Mouse (Mus musculus) megakaryocyte, embryonic 14.5 days (primary cell): ENCODE results near the gene Slain1. TPM values are rescaled to one million over a fixed set of nuclear protein-coding genes. Genes with fewer than 3 reads are reported as not detected.

ENCODE experiments used
- H3K27me3 ChIP-seq: replicated peaks from 2 replicates; pipeline ENCODE3; 2012; ENCODE audit warnings: inconsistent platforms
- H3K36me3 ChIP-seq: replicated peaks from 2 replicates; pipeline ENCODE3; 2012; ENCODE audit warnings: low read length, inconsistent platforms, mixed read lengths
- H3K4me1 ChIP-seq: 2 replicates; pipeline ENCODE4 v1.6.1; 2012; ENCODE audit warnings: inconsistent platforms
- H3K4me3 ChIP-seq: replicated peaks from 2 replicates; pipeline ENCODE3; 2012; ENCODE audit warnings: moderate library complexity, mild to moderate bottlenecking, inconsistent platforms
- H3K9me3 ChIP-seq: 2 replicates; pipeline ENCODE4 v1.6.1; 2012; ENCODE audit warnings: inconsistent platforms
- FLI1 ChIP-seq: IDR thresholded peaks from 2 replicates; pipeline ENCODE4 v1.6.1; 2012; ENCODE audit warnings: low read length, inconsistent platforms, mixed read lengths
- GATA1 ChIP-seq: IDR thresholded peaks from 3 replicates; pipeline ENCODE4 v1.6.1; 2012; ENCODE audit warnings: mixed read lengths, low read length, inconsistent platforms, borderline replicate concordance
- polyA plus RNA-seq: library from polyadenylated mRNA; stranded (reverse); fragments of >175 nt; gene quantifications from 2 replicates; pipeline ENCODE4 v1.2.3, GENCODE M21; 2012; ENCODE audit warnings: low replicate concordance; ENCODE audit not compliant: insufficient read depth

Gene Slain1
- polyA plus RNA-seq, 1 experiment, result 3.8 TPM

- TF ChIP-seq FLI1 (no peak), GATA1 (no peak)
- H3K9me3 ChIP-seq, result no peaks in the 10 kb centered on the region
- no peak overlapping the region for H3K4me3 ChIP-seq
- H3K27me3 ChIP-seq, result peaks cover 26% of the 10 kb centered on the region
- H3K4me1 ChIP-seq, result peaks cover 36% of the 10 kb centered on the region
- no peaks in the 10 kb centered on the region for H3K36me3 ChIP-seq
These were observed 1.3 kb upstream of the Slain1 start for GRCm38 (mm10) chr14:103648623-103649255.

- no peaks in the 10 kb centered on the region for H3K36me3 ChIP-seq
- peaks cover 41% of the 10 kb centered on the region for H3K4me1 ChIP-seq
- no peak overlapping the region for H3K4me3 ChIP-seq
- no peaks in the 10 kb centered on the region for H3K9me3 ChIP-seq
- peaks cover 26% of the 10 kb centered on the region for H3K27me3 ChIP-seq
- TF ChIP-seq FLI1 (no peak), GATA1 (no peak)
These were observed 726 bp upstream of the Slain1 start for GRCm38 (mm10) chr14:103649302-103649701.

GRCm38 (mm10) chr14:103650413-103651101 is 529 bp downstream of the Slain1 start:
- Histone ChIP-seq H3K9me3 (no peaks in the 10 kb centered on the region), H3K27me3 (peaks cover 26% of the 10 kb centered on the region), H3K36me3 (no peaks in the 10 kb centered on the region), H3K4me3 (peak overlapping the region; percentile 93), H3K4me1 (peaks cover 41% of the 10 kb centered on the region)
- no peak for TF ChIP-seq GATA1

GRCm38 (mm10) chr14:103651106-103651505 is 1.1 kb downstream of the Slain1 start:
- TF ChIP-seq FLI1 (no peak), GATA1 (no peak)
- Histone ChIP-seq H3K4me1 (peaks cover 41% of the 10 kb centered on the region), H3K27me3 (peaks cover 26% of the 10 kb centered on the region), H3K9me3 (no peaks in the 10 kb centered on the region), H3K36me3 (no peaks in the 10 kb centered on the region), H3K4me3 (peak overlapping the region; percentile 93)

- no peaks in the 10 kb centered on the region for H3K36me3 ChIP-seq
- peaks cover 41% of the 10 kb centered on the region for H3K4me1 ChIP-seq
- H3K4me3 ChIP-seq, result peak overlapping the region; percentile 93
- no peak for TF ChIP-seq GATA1
- no peak for TF ChIP-seq FLI1
- H3K9me3 ChIP-seq, result no peaks in the 10 kb centered on the region
- H3K27me3 ChIP-seq, result peaks cover 26% of the 10 kb centered on the region
These were observed 1.5 kb downstream of the Slain1 start for GRCm38 (mm10) chr14:103651562-103651961.

- peaks cover 26% of the 10 kb centered on the region for H3K27me3 ChIP-seq
- H3K9me3 ChIP-seq, result no peaks in the 10 kb centered on the region
- peaks cover 45% of the 10 kb centered on the region for H3K4me1 ChIP-seq
- no peak overlapping the region for H3K4me3 ChIP-seq
- TF ChIP-seq GATA1 (no peak), FLI1 (no peak)
- H3K36me3 ChIP-seq, result no peaks in the 10 kb centered on the region
These were observed 2.5 kb downstream of the Slain1 start for GRCm38 (mm10) chr14:103652524-103652923.

GRCm38 (mm10) chr14:103653800-103654199 is 3.8 kb downstream of the Slain1 start:
- no peaks in the 10 kb centered on the region for H3K9me3 ChIP-seq
- no peaks in the 10 kb centered on the region for H3K36me3 ChIP-seq
- H3K4me3 ChIP-seq, result peak overlapping the region; percentile 89
- TF ChIP-seq FLI1 (no peak), GATA1 (no peak)
- peaks cover 46% of the 10 kb centered on the region for H3K4me1 ChIP-seq
- H3K27me3 ChIP-seq, result peaks cover 24% of the 10 kb centered on the region

- H3K4me1 ChIP-seq, result peaks cover 39% of the 10 kb centered on the region
- H3K4me3 ChIP-seq, result no peak overlapping the region
- no peaks in the 10 kb centered on the region for H3K36me3 ChIP-seq
- no peaks in the 10 kb centered on the region for H3K9me3 ChIP-seq
- no peak for TF ChIP-seq GATA1
- no peak for TF ChIP-seq FLI1
- H3K27me3 ChIP-seq, result peaks cover 9% of the 10 kb centered on the region
These were observed 5.4 kb downstream of the Slain1 start for GRCm38 (mm10) chr14:103655448-103655847.

- Histone ChIP-seq H3K9me3 (no peaks in the 10 kb centered on the region), H3K4me3 (no peak overlapping the region), H3K36me3 (no peaks in the 10 kb centered on the region), H3K4me1 (peaks cover 20% of the 10 kb centered on the region), H3K27me3 (no peaks in the 10 kb centered on the region)
- no peak for TF ChIP-seq GATA1
- TF ChIP-seq FLI1, result no peak
These were observed 7.8 kb downstream of the Slain1 start for GRCm38 (mm10) chr14:103657876-103658275.

GRCm38 (mm10) chr14:103663026-103663425 is 13.0 kb downstream of the Slain1 start:
- Histone ChIP-seq H3K4me3 (no peak overlapping the region), H3K36me3 (no peaks in the 10 kb centered on the region), H3K27me3 (no peaks in the 10 kb centered on the region), H3K4me1 (0 out of 2 replicates have a peak, but pooled peaks cover 6% of the 10 kb centered on the region), H3K9me3 (no peaks in the 10 kb centered on the region)
- TF ChIP-seq GATA1 (no peak), FLI1 (no peak)
